Mouse (Mus musculus) right cerebral cortex, postnatal 14 days (tissue): ENCODE data around the gene A230072I06Rik.

Experiments
- DNase-seq: peaks from one replicate; pipeline ENCODE4 v3.0.0; 2022

A230072I06Rik gene

DNA sequence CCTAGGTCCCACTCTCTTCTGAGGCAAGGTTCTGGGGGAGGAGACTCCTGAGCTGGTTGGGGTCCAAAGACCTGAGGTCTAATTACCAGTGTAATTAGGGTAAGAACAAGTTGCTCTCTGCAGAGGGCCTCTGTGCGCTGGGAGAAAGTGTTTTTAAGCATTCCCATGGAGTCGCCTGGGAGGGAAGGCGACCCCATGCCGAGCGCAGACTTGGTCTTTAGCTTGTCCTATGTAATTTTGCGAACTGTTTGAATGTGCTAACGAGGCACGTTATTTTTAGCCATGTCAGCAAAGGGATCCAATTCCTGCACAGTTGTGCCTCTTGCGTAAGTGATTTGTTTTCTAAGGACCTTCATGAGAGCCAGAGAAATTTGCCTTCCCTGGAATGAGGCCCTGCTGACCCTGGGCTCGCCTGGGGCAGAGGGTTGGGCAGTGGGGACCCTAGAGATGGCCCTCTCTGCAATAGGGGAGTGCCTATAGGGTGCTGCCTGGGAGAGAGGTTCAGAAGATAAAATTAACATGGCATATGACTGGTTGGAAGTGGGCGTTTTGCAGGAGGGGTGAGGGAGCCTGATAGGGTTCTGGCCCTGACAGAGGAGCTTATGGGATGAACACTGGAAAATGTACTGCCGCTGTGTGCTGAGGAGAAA is at the start of gene A230072I06Rik:
A230072I06Rik (plus strand) TSS at position 157 of the 650 bp plus-strand sequence.
- no peak for DNase-seq

DNA sequence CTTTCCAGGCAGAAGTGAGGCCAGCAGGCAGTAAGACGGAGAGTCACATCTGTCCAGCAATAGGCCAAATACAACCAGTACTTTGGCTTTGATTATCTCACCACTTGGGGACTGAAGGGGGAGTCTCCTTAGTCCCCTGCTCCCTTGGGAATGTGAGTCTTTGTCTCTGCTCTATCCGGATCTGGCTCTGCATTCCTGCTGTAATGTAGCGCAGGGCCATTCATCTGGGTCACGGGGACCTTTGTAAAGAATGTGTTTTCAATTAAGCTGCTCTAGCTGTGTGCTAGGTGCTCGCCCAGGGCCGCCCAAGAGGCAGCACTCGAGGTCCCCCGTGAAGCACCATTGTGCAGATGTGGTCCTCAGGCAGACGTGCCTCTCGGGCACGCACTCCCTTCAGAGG is 44.6 kb upstream of the A230072I06Rik start:
- DNase-seq, result no peak

DNA sequence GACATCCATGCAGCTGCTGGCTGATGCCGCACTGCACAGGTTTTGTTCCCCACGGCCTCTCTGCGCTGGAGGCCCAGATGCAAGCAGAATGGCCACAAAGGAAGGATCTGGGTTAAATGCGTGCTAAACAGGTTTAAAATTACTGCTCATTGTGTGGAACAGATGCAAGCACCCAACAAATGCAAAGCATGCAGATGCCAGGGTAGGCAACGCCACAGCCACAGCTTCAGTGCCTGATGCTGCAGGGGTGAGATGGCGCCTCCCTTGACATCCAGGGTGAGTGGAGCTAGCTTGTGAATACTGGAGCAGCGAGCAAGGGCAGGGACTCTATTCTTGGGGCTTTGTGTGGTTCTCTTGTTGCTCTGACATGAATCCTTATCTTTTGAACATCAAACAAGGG is 39.8 kb upstream of the A230072I06Rik start:
- no peak for DNase-seq

- DNase-seq, result no peak
Observed at GRCm38 (mm10) chr8:12240143-12240542, 38.5 kb upstream of the A230072I06Rik start.

DNA sequence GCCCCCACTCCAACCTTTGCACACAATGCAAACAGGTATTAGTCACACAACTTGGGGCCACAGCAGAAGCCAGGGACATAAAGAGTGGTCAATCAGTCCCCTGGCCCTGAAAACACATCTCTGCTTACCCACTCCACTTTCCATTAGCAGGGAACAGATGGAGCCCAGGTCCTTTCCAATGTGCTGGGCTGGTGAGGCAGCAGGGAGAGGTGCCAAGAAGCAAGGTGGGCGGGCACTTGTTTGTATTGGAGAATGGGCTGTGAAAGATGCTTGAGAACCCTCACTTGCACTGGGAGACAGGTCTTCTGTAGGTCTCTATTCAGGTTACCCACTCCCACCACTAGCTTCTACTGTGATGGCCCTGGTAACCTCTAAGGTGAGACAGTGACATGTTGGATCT is 34.9 kb upstream of the A230072I06Rik start:
- no peak for DNase-seq

GRCm38 (mm10) chr8:12259890-12260289 is 18.7 kb upstream of the A230072I06Rik start:
- no peak for DNase-seq

DNA sequence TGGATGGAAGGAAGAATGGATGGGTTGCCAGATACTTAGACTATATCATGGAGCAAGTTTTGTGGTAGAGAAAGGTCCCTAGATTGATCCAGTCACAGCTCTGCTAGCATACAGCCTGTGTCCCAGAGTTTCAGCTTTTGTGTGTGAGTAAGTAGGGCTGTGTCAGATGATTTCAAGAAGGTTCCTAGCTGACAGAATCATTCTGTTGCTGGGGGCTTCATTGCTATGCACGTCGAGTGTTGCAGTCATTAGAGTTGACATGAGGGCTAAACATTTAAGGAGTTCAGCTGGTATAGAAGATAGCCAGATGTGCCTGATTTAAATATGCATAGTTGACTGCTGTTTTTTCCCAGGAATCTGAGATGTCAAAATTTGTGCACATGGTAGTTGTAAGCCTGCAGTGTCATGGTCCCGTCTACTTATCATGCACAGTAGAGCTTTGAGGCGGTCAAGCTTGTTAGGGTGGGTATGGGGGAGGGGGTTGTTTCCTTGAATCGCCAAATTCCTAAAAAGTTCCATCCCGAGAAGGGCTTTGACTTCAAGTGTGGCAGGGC is 18.1 kb upstream of the A230072I06Rik start:
- no peak for DNase-seq

GRCm38 (mm10) chr8:12261556-12261955 is 17.1 kb upstream of the A230072I06Rik start:
- DNase-seq, result no peak

DNA sequence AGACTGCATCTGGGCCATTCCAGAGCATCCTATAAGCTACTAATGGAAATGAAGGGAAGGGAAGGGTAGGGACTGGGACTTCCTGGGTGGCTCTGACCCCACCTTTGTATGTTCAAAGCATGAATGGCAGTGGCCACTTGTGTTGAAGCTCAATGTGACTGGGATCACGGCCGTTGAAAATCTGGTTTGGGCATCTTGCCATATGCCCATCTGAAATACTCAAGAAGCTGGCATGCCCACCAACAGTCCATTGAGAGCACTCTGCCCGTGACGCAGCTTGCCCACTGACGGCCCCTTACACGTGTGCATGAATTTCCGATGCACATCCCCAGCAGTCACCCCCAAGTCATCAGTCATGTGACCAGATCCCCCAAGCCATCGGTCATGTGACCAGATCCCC is 13.6 kb upstream of the A230072I06Rik start:
- no peak for DNase-seq

DNA sequence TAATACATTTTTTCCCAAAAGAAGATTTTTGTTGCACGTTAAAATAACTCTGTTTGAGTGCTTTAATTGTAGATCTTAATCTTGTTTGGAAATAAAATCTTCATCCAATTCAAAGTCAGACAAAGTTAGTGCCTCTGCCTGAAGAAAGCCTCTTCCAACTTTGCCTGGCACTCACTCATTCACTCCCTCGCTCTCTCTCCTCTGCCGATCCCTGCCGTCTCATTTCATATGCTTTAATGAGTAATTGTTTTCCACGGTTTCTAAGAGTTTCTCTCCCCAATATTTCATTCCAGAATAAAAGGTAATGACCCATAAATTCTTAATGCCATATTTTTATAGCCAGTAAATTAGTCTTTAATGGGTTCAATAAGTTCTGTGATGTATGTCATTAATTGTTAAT is 10.8 kb upstream of the A230072I06Rik start:
- no peak for DNase-seq

DNA sequence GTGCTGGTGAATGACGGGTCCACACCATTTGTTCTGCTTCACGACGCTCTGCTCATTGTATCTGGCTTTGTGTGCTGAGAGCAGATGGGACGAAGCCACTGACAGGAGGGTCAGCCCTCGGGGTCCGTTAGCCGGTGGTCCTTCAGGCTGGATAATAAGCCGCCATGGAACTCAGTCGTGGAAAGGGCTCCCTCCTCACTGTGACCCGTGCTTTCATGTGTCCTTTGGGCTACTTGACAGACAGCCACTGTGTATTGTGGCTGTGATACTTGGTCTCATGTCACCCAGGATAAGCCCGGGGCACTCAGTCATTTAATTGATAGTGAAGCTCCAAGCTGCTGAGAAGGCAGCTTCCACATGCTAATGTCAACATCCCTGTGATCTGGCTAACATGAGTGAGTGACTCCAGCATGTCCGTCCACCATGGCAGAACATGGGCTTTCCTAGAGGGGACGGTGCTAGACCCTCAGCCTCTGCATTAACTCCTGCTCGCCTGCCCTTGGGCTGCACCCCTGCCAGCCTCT is 10.3 kb upstream of the A230072I06Rik start:
- no peak for DNase-seq

- DNase-seq, result no peak
Observed at GRCm38 (mm10) chr8:12279482-12280192, 1.0 kb downstream of the A230072I06Rik start.

DNA sequence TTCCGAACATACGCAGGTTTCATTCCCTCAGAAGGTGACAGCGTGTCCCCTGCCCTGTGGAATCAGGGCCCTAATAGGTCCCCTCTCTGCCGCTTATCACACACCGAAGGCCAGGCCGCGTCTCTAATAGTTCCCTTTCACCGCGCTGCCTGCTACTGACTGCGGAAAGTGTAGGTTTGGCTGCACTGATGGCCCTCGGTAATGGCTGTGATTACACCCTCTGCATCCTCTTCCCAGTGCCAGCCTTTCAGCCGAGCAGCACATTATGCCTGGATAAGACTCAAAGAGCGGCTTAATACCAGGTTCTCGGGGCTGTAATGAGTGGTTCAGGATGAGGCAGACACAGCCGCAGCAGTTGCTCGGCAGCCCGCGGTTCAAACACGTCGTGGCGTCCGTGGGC is 3.5 kb downstream of the A230072I06Rik start:
- DNase-seq, result no peak

DNA sequence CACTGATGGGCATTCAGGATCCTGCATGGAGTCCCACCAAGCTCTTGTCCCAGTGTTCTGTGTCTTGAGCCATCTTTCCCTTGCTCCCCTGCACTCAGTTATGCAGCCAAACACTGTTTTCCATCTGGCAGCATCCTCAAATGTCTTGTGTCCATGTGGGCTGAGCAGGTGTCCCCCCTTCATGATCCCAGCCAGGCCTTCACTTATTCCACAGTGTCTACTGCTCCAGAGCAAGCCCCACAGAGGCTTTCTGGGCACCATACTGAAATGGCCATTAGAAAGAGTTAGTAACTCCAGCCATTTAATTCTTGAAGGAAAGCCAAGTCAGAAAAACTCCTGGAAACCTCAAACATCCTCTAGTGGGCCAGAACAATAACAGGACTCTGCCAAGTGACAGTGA is 11.9 kb downstream of the A230072I06Rik start:
- no peak for DNase-seq

GRCm38 (mm10) chr8:12298326-12298950 is 19.8 kb downstream of the A230072I06Rik start:
- DNase-seq, result no peak

DNA sequence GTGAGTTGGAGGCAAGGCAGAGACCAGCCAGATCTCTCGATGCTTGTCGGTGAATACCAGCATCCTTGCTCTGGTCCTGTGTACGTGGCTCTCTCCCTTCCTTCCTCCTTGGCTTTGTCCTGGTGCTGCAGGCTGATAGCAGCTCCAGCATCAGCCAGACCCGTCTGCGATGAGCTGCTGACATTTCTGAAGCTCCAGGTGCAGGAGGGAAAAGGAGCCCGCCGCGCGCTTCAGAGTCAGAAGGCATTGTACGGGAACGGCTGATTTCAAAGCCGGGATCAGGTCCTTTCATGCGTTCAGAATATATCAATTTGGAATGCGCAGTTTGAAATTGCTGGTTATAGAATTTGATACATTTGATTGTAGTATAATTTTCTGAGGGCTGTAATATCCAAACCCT is 23.4 kb downstream of the A230072I06Rik start:
- no peak for DNase-seq

DNA sequence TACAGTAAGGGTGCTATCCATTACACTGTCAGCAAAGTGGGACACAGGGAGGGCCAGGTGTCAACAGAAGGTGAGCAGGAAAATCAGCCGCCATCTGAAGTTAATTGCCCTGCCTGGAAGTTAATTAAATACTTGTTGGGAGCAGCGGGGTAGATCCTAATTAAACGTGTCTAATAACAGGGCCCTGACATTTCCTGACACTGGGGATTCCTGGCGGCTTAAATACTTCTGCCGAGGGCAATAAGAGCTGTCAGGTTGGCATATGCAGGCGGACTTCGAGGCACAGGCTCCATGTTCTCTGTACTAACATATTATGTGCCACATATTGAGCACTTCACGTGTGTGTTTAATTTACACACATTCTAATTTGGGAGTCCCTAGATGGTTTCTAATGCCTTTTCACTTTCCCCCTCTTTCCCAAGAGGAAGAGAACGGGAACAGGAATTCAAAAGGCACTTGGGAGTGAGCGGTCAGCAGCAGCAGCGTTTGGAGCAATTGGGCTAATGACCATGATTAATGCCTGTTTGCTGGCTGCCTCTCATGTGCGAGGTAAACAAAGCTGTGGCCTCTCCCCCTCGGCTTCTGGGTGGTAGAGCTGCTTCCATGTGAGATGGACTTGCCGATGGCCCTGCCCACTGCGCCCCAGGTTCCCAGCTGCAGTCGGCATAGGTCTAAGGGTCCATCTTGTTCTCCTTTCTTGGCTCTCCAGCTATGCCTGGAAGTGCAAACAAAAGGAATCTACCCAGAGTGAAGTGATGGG is 34.5 kb downstream of the A230072I06Rik start:
- DNase-seq, result no peak

- no peak for DNase-seq
Observed at GRCm38 (mm10) chr8:12314258-12314657, 35.6 kb downstream of the A230072I06Rik start.

- DNase-seq, result peak; percentile 29
Observed at GRCm38 (mm10) chr8:12315177-12315576, 36.6 kb downstream of the A230072I06Rik start.

DNA sequence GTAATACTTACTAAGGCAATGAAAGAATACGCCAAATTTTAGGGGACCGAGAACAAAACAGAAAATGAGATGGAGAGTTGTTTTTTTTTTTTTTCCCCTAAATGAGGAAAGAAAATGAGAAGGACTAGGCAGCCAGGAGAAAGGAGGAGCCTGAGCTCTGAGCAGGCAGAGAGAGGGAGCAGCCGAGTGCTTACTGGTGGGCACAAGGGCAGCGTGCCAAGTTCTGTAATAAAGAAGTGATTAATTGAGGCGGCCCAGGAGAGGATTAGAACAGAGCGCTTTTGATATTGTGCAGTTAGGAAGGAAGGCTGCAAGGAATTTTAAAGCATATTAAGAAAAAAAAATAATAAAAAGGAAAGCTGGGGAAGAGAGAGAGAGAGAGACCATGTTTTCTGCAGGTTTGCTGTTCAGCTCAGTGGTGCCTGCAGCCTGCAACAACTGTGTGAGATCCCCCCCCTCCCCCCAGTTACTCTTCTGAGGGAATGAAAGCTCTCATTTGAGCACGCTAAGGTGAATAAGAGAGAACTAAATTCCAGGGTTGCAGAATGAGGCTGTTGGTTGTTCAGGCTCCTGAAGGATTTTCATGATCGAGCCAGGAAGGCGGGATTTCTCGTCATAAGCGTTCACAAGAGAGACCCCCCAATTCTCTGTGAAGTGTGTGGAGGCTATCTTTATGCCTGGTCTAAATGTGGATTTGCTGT is 41.3 kb downstream of the A230072I06Rik start:
- DNase-seq, result peak; percentile 63

GRCm38 (mm10) chr8:12322071-12322470 is 43.5 kb downstream of the A230072I06Rik start:
- DNase-seq, result no peak

- no peak for DNase-seq
Observed at GRCm38 (mm10) chr8:12323238-12323637, 44.6 kb downstream of the A230072I06Rik start.
